8 mouse cellular contexts compared by ENCODE assay signal in genomic region chr5:140768333-140768732, GRCm38 (mm10). TPM values are rescaled to one million over a fixed set of nuclear protein-coding genes. Genes with fewer than 3 reads are reported as not detected.
A peak's percentile ranks its signal among the peaks of the same experiment; 100 is the strongest.
DNase-seq lines count a peak whose midpoint lies in the region; ATAC-seq and TF ChIP-seq lines count a peak whose summit lies in the region.

No protein-coding gene starts in this region.

- no peaks in the 10 kb centered on the region for H3K79me2 ChIP-seq in MEL (ENCODE audit: control insufficient read depth, insufficient read depth, low read length, poor library complexity)

- H3K4me3 ChIP-seq in MEL (ENCODE audit: control insufficient read depth in 1 of 2, insufficient read depth in 1 of 2, low read depth in 2 of 2, low read length in 2 of 2): no peak overlapping the region
- H3K4me3 ChIP-seq in embryonic facial prominence, embryonic 12.5 days: no peak overlapping the region
- H3K4me3 ChIP-seq in hindbrain, embryonic 15.5 days: no peak overlapping the region
- no peak overlapping the region for H3K4me3 ChIP-seq in limb, embryonic 15.5 days
- H3K4me3 ChIP-seq in neural tube, embryonic 15.5 days (replicated peaks): no peak overlapping the region

- no peak overlapping the region for H3K27ac ChIP-seq in MEL (ENCODE audit: control insufficient read depth, low read depth, low read length)
- H3K27ac ChIP-seq in embryonic facial prominence, embryonic 12.5 days: peak overlapping the region; percentile 85
- peak overlapping the region; percentile 91 for H3K27ac ChIP-seq in hindbrain, embryonic 15.5 days (replicated peaks)
- peak overlapping the region; percentile 84 for H3K27ac ChIP-seq in limb, embryonic 15.5 days
- H3K27ac ChIP-seq in neural tube, embryonic 15.5 days (replicated peaks): peak overlapping the region; percentile 82

- peaks cover 12 to 28% of the 10 kb centered on the region in 2 experiments for H3K4me1 ChIP-seq in MEL (ENCODE audit: control insufficient read depth in 1 of 2, insufficient read depth in 2 of 2, low read length in 2 of 2)
- peaks cover 28% of the 10 kb centered on the region for H3K4me1 ChIP-seq in embryonic facial prominence, embryonic 12.5 days
- H3K4me1 ChIP-seq in hindbrain, embryonic 15.5 days (replicated peaks): peaks cover 45% of the 10 kb centered on the region
- peaks cover 51% of the 10 kb centered on the region for H3K4me1 ChIP-seq in limb, embryonic 15.5 days
- H3K4me1 ChIP-seq in neural tube, embryonic 15.5 days: peaks cover 43% of the 10 kb centered on the region

- no peak overlapping the region for H3K4me2 ChIP-seq in embryonic facial prominence, embryonic 12.5 days (replicated peaks)
- H3K4me2 ChIP-seq in hindbrain, embryonic 15.5 days: no peak overlapping the region
- no peak overlapping the region for H3K4me2 ChIP-seq in limb, embryonic 15.5 days
- no peak overlapping the region for H3K4me2 ChIP-seq in neural tube, embryonic 15.5 days

- TF ChIP-seq EP300 in MEL (IDR thresholded peaks at IDR 0.05; ENCODE audit: low read depth in 1 of 2, low read length in 2 of 2): no peak; a peak in 1 of 4 replicates

- peaks cover 0 to 14% of the 10 kb centered on the region in 2 experiments; a peak in 2 of 4 replicates for H3K36me3 ChIP-seq in MEL (ENCODE audit: control insufficient read depth in 1 of 2, insufficient read depth in 2 of 2, low read length in 2 of 2)
- H3K36me3 ChIP-seq in embryonic facial prominence, embryonic 12.5 days: 0 out of 2 replicates have a peak, but pooled peaks cover 5% of the 10 kb centered on the region
- no peaks in the 10 kb centered on the region for H3K36me3 ChIP-seq in hindbrain, embryonic 15.5 days
- peaks cover 7% of the 10 kb centered on the region; the same call in 1 of the 2 replicates for H3K36me3 ChIP-seq in limb, embryonic 15.5 days
- H3K36me3 ChIP-seq in neural tube, embryonic 15.5 days: no peaks in the 10 kb centered on the region

- no peak for ATAC-seq in embryonic facial prominence, embryonic 12.5 days (ENCODE audit: insufficient number of reproducible peaks, insufficient read depth, low FRiP score, low TSS enrichment)
- peak; percentile 24; the same call in 1 of the 2 replicates for ATAC-seq in hindbrain, embryonic 15.5 days (ENCODE audit: low FRiP score, low read depth)
- ATAC-seq in limb, embryonic 15.5 days (ENCODE audit: insufficient number of reproducible peaks, low FRiP score, low TSS enrichment, low read depth): no peak
- 0 out of 2 replicates have a peak, but pooled peaks have one; percentile 19 for ATAC-seq in neural tube, embryonic 15.5 days (ENCODE audit: low FRiP score)

- TF ChIP-seq POLR2A in MEL (IDR thresholded peaks at IDR 0.05; ENCODE audit: control insufficient read depth in 1 of 2, insufficient read depth in 1 of 2, low read depth in 1 of 2, low read length in 2 of 2, poor library complexity in 1 of 2): no peak

- H3K27me3 ChIP-seq in MEL (ENCODE audit: control insufficient read depth in 1 of 2, insufficient read depth in 2 of 2, low read length in 2 of 2): no peaks in the 10 kb centered on the region
- H3K27me3 ChIP-seq in embryonic facial prominence, embryonic 12.5 days: no peaks in the 10 kb centered on the region
- no peaks in the 10 kb centered on the region for H3K27me3 ChIP-seq in hindbrain, embryonic 15.5 days
- H3K27me3 ChIP-seq in limb, embryonic 15.5 days: no peaks in the 10 kb centered on the region
- H3K27me3 ChIP-seq in neural tube, embryonic 15.5 days (replicated peaks): no peaks in the 10 kb centered on the region

- no peak for TF ChIP-seq RAD21 in MEL (IDR thresholded peaks at IDR 0.05; ENCODE audit: low read depth, low read length)

- WGBS in embryonic facial prominence, embryonic 12.5 days: 90% methylated on average over 5 of the region's 5 CpGs
- 69% methylated on average over 5 of the region's 5 CpGs for WGBS in hindbrain, embryonic 15.5 days
- 77% methylated on average over 5 of the region's 5 CpGs for WGBS in limb, embryonic 15.5 days
- WGBS in neural tube, embryonic 15.5 days: 67% methylated on average over 5 of the region's 5 CpGs

- TF ChIP-seq CTCF in MEL (IDR thresholded peaks at IDR 0.05 in 2 of 3, conservative IDR thresholded peaks at IDR 0.05 in 1 of 3; ENCODE audit: control insufficient read depth in 1 of 3, insufficient read depth in 1 of 3, low read depth in 2 of 3, low read length in 3 of 3, poor library complexity in 1 of 3, severe bottlenecking in 1 of 3): no peak

- no peak overlapping the region for H3K9ac ChIP-seq in MEL (ENCODE audit: control insufficient read depth, low read depth, low read length, poor library complexity, severe bottlenecking)
- no peak overlapping the region for H3K9ac ChIP-seq in embryonic facial prominence, embryonic 12.5 days
- H3K9ac ChIP-seq in hindbrain, embryonic 15.5 days: no peak overlapping the region
- H3K9ac ChIP-seq in limb, embryonic 15.5 days: no peak overlapping the region
- H3K9ac ChIP-seq in neural tube, embryonic 15.5 days (replicated peaks): no peak overlapping the region

- peak; percentile 66 for DNase-seq in 3134 (ENCODE audit: extremely low read depth, insufficient read length, low spot score)
- peak; percentile 46 for DNase-seq in MEL (ENCODE audit: low read depth, low spot score)
- DNase-seq in kidney, adult 11 months: no peak
- no peak for DNase-seq in thymus, postnatal 36 days

- no peaks in the 10 kb centered on the region for H3K9me3 ChIP-seq in MEL (replicated peaks; ENCODE audit: insufficient read depth, low read length)
- H3K9me3 ChIP-seq in embryonic facial prominence, embryonic 12.5 days: no peaks in the 10 kb centered on the region
- H3K9me3 ChIP-seq in hindbrain, embryonic 15.5 days: no peaks in the 10 kb centered on the region
- H3K9me3 ChIP-seq in limb, embryonic 15.5 days: no peaks in the 10 kb centered on the region
- H3K9me3 ChIP-seq in neural tube, embryonic 15.5 days (replicated peaks): no peaks in the 10 kb centered on the region

TF ChIP-seq in MEL, 35 proteins besides CTCF, POLR2A, EP300 and RAD21:
- TF ChIP-seq SIN3A (IDR thresholded peaks at IDR 0.05; ENCODE audit: low read length): no peak
TF ChIP-seq in MEL: peak in this region for 0.

RNA-seq across cellular contexts. Expression of gene Amz1, which starts 44.4 kb away (rescaled TPM):
- total RNA-seq in MEL (2012; rRNA removed): 1.7 TPM in 2 replicates
- under 1 TPM in 1 of 2 experiments, not detected in 1; 0.68 TPM for polyA plus RNA-seq in MEL (2012; ENCODE audit: insufficient read depth in 1 of 2, insufficient read length in 2 of 2, low read depth in 1 of 2, low replicate concordance in 2 of 2, missing spikeins in 1 of 2)
- polyA plus RNA-seq in embryonic facial prominence, embryonic 12.5 days (2016; fragmentation: Nextera tagmentation; extraction: Ambion mirVana): 0.74 and 1.4 TPM in 2 replicates
- 3.9 and 5.1 TPM in 2 replicates for polyA plus RNA-seq in hindbrain, embryonic 15.5 days (2015; fragmentation: Nextera tagmentation; extraction: Ambion mirVana)
- polyA plus RNA-seq in limb, embryonic 15.5 days (2015; fragmentation: Nextera tagmentation; extraction: Ambion mirVana): 1.5 and 2.3 TPM in 2 replicates
- 3.5 and 3.8 TPM in 2 replicates for polyA plus RNA-seq in neural tube, embryonic 15.5 days (2015; fragmentation: Nextera tagmentation; extraction: Ambion mirVana)

Comparison
In these comparisons a context has a peak if more than half of its experiments do, and no peak if none do; other contexts are left out.
1. DNase-seq: peak in 3134 (single experiment) and MEL (single experiment); none in kidney, adult 11 months (single experiment) and thymus, postnatal 36 days (0 of 2).
2. ATAC-seq: peak in hindbrain, embryonic 15.5 days (single experiment) and neural tube, embryonic 15.5 days (single experiment); none in embryonic facial prominence, embryonic 12.5 days (single experiment) and limb, embryonic 15.5 days (single experiment).